Mouse (Mus musculus) gonadal fat pad, adult 2 months (tissue): ENCODE measurements around the gene Cacng8. TPM values are rescaled to one million over a fixed set of nuclear protein-coding genes. Genes with fewer than 3 reads are reported as not detected.

Source experiments
- DNase-seq: peaks from one replicate; pipeline ENCODE4 v3.0.0-alpha.2; 2012; ENCODE audit warnings: low read depth
- polyA plus RNA-seq: library from polyadenylated mRNA; depleted of rRNA; stranded (reverse); fragments of >200 nt; gene quantifications from 2 replicates; pipeline ENCODE4 v1.2.3, GENCODE M21; 2012; rRNA removed

Cacng8 gene
- 0.11 and 0.12 TPM in 2 replicates for polyA plus RNA-seq

GRCm38 (mm10) chr7:3390413-3391080 lies at the start of gene Cacng8:
Gene Cacng8, plus strand, starts transcription at chr7:3390683.
- no peak for DNase-seq

- DNase-seq, result no peak
Observed at GRCm38 (mm10) chr7:3343861-3344260, 46.6 kb upstream of the Cacng8 start.

GRCm38 (mm10) chr7:3345301-3345700 lies 45.2 kb upstream of the Cacng8 start:
- DNase-seq, result no peak

GRCm38 (mm10) chr7:3347366-3348287 lies 42.9 kb upstream of the Cacng8 start:
- DNase-seq, result no peak

GRCm38 (mm10) chr7:3348326-3348725 lies 42.2 kb upstream of the Cacng8 start:
- DNase-seq, result no peak

- DNase-seq, result no peak
Observed at GRCm38 (mm10) chr7:3349775-3350174, 40.7 kb upstream of the Cacng8 start.

- no peak for DNase-seq
Observed at GRCm38 (mm10) chr7:3351536-3351935, 38.9 kb upstream of the Cacng8 start.

- DNase-seq, result no peak
Observed at GRCm38 (mm10) chr7:3354850-3355249, 35.6 kb upstream of the Cacng8 start.

- no peak for DNase-seq
Observed at GRCm38 (mm10) chr7:3360678-3361077, 29.8 kb upstream of the Cacng8 start.

GRCm38 (mm10) chr7:3365547-3366279 lies 24.8 kb upstream of the Cacng8 start:
- no peak for DNase-seq

- no peak for DNase-seq
Observed at GRCm38 (mm10) chr7:3366705-3367516, 23.6 kb upstream of the Cacng8 start.

- no peak for DNase-seq
Observed at GRCm38 (mm10) chr7:3367569-3367968, 22.9 kb upstream of the Cacng8 start.

GRCm38 (mm10) chr7:3368311-3368710 lies 22.2 kb upstream of the Cacng8 start:
- no peak for DNase-seq

GRCm38 (mm10) chr7:3369189-3369588 lies 21.3 kb upstream of the Cacng8 start:
- DNase-seq, result no peak

GRCm38 (mm10) chr7:3370407-3370806 lies 20.1 kb upstream of the Cacng8 start:
- no peak for DNase-seq

GRCm38 (mm10) chr7:3372376-3372775 lies 18.1 kb upstream of the Cacng8 start:
- DNase-seq, result no peak

- DNase-seq, result no peak
Observed at GRCm38 (mm10) chr7:3373754-3374153, 16.7 kb upstream of the Cacng8 start.

GRCm38 (mm10) chr7:3376831-3377230 lies 13.7 kb upstream of the Cacng8 start:
- DNase-seq, result no peak

GRCm38 (mm10) chr7:3382123-3382522 lies 8.4 kb upstream of the Cacng8 start:
- DNase-seq, result no peak

GRCm38 (mm10) chr7:3384807-3385319 lies 5.6 kb upstream of the Cacng8 start:
- DNase-seq, result no peak
